Mouse (Mus musculus): ENCODE results near the gene Bcl2l13.

- no peak for TF ChIP-seq CTCF (conservative IDR thresholded peaks at IDR 0.05 in 1 of 2, IDR thresholded peaks at IDR 0.05 in 1 of 2; ENCODE audit: low read depth in 2 of 2, low read length in 2 of 2)
- no peak for TF ChIP-seq JUND (conservative IDR thresholded peaks at IDR 0.05; ENCODE audit: low read depth, low read length)
- no peak for TF ChIP-seq BHLHE40 (IDR thresholded peaks at IDR 0.05; ENCODE audit: low read depth, low read length)
These were observed 47.9 kb upstream of the Bcl2l13 start for GRCm38 (mm10) chr6:120788068-120788607.
